Mouse (Mus musculus): ENCODE measurements around the gene Zkscan3.

DNA sequence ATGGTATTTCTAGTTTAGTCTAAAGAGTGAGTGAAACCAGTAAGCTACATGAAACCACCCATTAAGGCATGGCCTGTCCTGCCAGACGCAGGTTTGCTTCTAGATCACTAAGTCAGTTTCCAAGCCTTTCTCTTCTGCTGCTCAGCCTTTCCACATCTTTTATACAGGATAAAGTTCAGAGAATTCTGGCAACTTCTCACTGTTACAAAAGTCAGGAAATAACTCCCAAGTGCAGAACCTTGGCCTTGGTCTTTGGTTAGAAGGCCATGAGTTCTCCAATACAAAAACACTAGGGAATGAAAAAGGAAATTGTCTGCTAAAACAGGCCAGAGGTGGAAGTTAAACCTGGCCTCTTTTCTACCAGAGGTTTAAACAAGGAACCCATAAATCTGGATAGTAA lies 7.3 kb downstream of the Zkscan3 start:
- TF ChIP-seq POLR2A (IDR thresholded peaks at IDR 0.05; ENCODE audit: extremely low read depth, insufficient read depth, low read length) (no peak), CTCF (IDR thresholded peaks at IDR 0.05; ENCODE audit: low read depth, low read length) (no peak)
